Mouse (Mus musculus) left cerebral cortex, adult 11 months (tissue): ENCODE results near the gene Prkag1.

Experiments
- DNase-seq: peaks from one replicate; pipeline ENCODE4 v3.0.0; 2022; ENCODE audit warnings: low spot score

Prkag1 gene

GRCm38 (mm10) chr15:98792233-98793020, 38.9 kb downstream of the Prkag1 start:
- DNase-seq, result no peak

DNA sequence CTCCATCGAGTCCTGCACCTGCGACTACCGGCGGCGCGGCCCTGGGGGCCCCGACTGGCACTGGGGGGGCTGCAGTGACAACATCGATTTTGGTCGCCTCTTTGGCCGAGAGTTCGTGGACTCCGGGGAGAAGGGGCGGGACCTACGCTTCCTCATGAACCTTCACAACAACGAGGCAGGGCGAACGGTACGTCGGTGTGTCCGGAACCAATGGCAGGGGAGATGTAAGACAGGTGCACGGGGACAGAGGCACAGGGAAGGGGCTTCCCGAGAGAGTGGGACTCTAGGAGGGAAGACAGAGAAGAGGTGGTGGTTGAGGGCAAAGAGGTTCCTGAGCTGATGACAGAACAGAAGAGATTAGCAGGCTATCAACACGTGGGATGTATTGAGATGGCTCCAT, 39.5 kb downstream of the Prkag1 start:
- DNase-seq, result no peak

- DNase-seq, result no peak
Observed at GRCm38 (mm10) chr15:98791221-98791620, 40.1 kb downstream of the Prkag1 start.

- DNase-seq, result no peak
Observed at GRCm38 (mm10) chr15:98790761-98791160, 40.6 kb downstream of the Prkag1 start.

GRCm38 (mm10) chr15:98789661-98790535, 41.4 kb downstream of the Prkag1 start, which contains the start of gene Wnt1:
Gene Wnt1 (plus strand): TSS chr15:98789857.
- no peak for DNase-seq

DNA sequence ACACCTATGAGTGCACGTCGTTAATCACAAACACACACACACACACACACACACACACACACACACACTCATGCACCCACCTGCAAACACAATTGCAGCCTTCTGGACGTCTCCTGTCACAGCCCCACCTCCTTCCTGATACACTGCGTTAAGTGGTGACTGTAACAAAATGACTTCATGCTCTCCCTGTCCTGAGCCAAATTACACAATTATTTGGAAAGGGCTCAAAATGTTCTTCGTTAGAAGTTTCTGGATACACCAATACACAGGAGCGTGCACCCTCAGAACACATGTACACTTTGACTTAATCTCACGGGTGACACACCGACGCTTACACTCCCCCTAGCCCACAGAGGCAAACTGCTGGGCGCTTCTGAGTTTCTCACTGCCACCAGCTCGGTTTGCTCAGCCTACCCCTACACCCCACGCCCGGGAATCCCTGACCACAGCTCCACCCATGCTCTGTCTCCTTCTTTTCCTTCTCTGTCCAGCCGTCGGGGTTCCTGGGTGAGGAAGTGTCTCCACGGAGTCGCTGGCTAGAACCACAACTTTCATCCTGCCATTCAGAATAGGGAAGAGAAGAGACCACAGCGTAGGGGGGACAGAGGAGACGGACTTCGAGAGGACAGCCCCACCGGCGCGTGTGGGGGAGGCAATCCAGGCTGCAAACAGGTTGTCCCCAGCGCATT, 42.2 kb downstream of the Prkag1 start:
- no peak for DNase-seq

DNA sequence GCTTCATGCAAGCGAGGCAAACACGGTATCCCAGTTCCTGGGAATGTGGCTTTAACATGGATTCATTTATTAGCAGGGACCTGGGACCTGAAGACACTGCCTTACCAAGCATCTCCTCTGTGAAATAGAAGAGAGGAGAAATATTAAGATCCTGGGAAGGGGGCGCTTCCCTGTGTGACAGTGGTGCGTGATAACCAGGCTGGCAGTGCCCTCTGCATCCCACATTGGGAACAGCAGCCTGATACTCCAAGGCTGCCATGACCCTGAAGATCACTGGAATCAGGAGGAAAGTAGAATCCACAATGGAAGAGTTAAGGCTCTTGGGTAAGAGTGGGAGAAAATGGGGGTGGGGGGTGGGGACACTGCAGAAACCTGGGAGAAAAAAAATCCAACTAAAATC, 43.4 kb downstream of the Prkag1 start:
- no peak for DNase-seq

DNA sequence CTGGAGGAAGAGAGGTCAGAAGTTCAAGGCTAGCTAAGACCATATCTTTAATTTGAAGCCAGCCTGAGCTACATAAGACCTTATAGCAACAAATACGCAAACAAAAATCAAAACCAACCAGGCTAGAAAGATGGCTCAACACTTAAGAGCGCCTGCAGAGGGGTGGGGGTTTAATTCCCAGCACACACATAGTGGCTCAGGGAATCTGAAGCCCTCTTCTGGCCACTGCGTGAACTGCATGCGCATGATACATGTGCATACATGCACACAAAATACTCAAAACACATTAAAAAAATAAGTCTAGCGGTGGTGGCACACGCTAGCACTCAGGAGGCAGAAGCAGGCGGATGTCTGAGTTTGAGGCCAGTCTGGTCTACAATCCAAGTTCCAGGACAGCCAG, 45.6 kb downstream of the Prkag1 start:
- DNase-seq, result no peak

DNA sequence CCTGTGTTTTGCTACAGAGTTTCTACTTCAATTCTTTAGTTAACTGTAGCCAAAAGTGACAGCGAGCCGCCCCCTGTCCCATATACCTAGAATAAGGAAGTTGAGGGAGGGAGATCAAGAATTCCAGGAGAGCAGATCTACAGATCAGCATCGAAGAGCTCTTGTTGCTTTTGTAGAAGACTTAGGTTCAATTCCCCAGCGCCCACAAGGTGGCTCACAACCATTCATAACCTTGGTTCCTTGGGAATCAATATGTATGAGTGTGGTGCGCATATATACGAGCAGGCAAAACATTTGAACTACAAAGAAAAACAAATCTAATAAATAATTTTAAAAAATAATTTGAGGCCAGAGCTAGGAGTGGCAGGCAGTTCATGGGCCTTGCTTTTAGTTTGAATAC, 50.2 kb downstream of the Prkag1 start:
- DNase-seq, result no peak

- no peak for DNase-seq
Observed at GRCm38 (mm10) chr15:98780573-98780972, 50.7 kb downstream of the Prkag1 start.

DNA sequence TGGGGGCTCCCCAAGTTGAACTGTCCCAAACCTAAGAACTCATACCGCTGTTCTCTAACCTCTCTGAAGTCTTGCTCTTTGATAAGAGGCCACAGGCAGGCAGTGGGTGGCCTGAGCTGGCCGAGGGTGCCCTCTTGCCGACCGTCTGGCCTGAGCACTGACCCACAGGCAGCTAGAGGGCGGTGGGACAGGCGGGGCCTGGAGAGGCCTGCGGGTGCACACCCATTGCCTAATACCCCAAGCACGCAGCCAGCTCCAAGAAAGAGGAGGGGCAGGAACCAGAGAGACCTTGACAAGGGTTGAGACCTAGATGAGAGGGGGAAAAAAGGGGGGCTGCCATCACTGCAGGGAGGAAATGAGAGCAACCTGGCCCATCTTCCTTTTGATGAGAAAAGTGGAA, 51.2 kb downstream of the Prkag1 start:
- DNase-seq, result no peak

DNA sequence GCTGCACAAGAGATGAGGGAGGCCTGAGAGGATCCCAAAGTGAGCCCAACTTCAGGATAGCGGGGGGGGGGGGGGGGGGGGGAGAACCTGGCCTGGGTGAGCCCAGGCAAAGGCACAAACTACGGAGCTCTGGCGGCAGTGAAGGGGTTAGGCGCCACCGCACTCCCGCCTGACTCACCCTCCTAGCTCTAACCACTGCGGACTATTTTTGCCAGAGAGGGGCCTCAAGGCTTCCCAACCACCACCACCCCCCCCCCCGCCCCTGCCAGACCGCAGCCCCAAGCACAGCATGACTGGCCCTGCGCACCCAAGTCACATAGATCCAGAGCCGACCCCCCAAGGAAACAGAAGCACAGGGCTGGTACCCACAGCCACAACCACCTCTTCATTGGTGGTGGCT, 52.5 kb downstream of the Prkag1 start:
- DNase-seq, result no peak

DNA sequence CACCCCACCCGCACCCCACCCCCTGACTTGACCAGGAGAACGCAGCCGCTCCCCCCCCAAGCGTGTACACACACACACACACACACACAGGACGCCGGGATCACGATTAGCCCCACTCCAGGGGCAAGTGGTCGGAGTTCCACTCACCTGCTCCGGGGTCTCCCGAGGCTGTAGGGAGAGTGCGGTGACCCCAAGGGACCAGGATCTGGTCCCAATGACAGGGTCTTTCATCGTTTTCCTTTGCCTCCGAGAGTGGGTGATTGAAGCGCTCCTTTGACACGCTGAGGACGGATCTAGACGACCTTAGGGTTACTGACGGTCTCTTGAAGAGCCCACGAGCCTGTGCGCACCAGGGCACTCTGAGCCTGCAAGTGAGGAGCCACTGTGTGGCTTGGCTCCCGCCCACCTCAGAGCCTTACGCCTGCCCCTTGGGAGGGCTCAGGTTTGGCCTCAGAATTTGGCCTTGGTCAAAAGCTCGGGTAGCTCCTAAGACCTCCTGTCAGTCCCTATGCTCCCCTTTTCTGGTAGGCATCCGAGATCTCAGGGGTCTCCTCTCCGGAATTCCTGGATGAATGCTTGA, 53.0 kb downstream of the Prkag1 start:
- no peak for DNase-seq

DNA sequence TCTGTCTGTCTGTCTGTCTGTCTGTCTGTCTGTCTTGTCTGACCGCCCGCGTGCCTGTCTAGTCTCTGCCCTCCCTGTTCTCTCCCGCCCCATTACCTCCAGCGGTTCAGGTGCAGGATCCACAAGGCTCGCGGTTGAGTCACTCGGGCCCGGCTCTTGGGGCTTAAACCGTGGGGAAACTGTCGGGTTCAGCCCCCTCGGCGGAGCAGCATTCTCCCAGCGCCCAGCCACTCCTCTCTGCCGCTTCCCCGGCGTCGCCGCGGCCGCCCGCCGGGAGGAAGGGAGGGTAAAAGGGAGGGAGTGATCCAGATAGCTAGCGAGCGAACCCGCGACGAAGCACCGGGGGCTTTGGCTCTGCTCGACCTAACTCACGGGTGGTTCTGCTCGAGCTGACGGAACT, 53.6 kb downstream of the Prkag1 start, which contains the start of gene Wnt10b:
TSS of gene Wnt10b (minus strand) at position 389 of the 400 bp plus-strand sequence.
- DNase-seq, result no peak

GRCm38 (mm10) chr15:98777005-98777616, 54.2 kb downstream of the Prkag1 start:
- no peak for DNase-seq

- DNase-seq, result no peak
Observed at GRCm38 (mm10) chr15:98776280-98777004, 54.9 kb downstream of the Prkag1 start.

- DNase-seq, result no peak
Observed at GRCm38 (mm10) chr15:98775533-98775932, 55.8 kb downstream of the Prkag1 start.

DNA sequence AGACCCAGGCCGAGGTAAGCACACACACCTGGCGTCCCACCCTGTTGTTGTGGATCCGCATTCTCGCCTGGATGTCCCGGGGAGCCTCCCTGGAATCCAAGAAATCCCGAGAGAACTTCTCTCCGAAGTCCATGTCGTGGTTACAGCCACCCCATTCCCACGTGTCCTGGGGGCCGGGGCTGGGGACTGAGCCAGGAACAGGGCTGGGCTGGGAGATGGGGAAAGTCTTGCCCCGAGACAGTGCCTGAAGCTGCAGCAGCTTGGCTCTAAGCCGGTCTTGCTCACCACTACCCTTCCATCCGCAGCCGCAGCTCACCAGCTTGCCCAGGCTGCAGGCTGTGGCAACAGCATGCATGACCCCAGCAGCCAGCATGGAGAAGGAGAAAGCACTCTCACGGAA, 57.2 kb downstream of the Prkag1 start:
- no peak for DNase-seq

GRCm38 (mm10) chr15:98772511-98773211, 58.7 kb downstream of the Prkag1 start:
- no peak for DNase-seq

DNA sequence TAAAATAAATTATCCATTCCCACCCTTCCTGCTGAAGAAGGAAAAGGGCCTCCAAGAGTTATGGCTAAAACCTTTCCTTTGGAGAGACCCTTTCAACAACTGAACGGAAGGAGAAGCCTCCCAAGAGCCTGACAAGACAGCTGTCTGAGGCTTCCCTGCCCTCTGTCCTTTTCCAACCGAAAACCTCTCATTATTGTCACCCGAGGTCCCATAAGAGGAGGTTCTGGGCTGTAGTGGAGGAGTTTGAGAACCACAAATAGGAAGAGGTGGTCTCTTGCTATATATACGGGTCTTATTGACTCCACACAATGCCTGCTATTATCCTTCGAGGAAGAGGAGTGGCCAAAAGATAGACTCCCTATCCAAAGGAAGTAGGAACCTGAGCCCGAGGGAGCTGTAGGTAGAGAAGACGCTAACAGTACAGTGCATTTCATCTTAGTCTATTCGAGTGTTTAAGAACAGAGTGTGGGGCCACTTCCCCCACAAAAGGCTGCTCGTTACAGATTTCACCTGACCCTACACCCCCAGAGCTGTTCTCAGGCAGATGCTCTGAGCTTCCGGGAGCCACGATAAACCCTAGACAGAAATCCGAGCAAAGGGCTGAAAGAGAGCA, 59.4 kb downstream of the Prkag1 start:
- DNase-seq, result no peak
